Mouse (Mus musculus): ENCODE measurements around the gene Ccs.
"Not testable (repeated sequence)": the region's sequence is repeated elsewhere in the genome, so short reads cannot be mapped to it uniquely, and the experiment has no call there.

Gene Ccs

DNA sequence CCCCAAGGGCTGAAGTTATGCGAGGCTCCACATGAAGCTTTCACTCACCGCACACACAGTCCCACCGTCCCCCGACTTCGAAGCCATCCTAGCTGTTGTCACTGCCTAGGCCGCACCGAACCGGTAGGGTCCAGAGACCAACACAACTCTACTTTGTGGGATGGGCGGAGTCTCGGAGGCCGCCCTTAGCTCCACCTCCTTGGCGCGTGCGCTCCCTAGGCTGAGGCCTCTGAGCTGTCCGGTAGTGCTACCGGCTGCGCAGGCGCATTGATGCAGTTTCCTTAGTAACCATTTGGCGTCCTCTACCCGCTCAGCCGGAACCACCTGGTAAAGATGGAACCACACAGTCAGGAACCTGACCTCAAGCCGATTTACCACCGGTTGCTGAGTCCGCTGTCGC is at the start of gene Ccs, which contains the start of gene Ccdc87:
TSS of gene Ccs (minus strand) at position 184 of the 400 bp plus-strand sequence.
TSS of gene Ccdc87 (plus strand) at position 218 of the 400 bp plus-strand sequence.
- DNase-seq, result peak; percentile 99

DNA sequence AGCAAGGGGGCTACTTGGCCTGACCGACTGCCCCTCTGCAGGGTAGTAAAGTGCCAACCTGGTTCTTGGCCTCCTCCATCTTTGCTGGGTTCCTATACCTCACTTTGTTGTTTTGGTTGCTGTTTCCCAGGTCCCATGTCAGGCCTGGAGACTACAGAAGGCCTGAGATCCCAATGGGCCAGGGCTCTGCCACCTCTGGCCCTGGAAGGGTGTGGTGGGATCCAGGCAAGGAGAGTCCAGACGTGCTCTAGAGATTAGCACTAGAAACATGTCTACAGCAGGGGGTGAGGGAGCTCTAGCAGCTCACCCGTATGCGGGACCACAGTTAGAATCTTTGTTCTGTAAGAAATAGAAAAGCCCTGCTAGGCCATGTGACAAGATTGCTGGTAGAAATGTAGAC is 44.8 kb upstream of the Ccs start:
- no peak for DNase-seq

DNA sequence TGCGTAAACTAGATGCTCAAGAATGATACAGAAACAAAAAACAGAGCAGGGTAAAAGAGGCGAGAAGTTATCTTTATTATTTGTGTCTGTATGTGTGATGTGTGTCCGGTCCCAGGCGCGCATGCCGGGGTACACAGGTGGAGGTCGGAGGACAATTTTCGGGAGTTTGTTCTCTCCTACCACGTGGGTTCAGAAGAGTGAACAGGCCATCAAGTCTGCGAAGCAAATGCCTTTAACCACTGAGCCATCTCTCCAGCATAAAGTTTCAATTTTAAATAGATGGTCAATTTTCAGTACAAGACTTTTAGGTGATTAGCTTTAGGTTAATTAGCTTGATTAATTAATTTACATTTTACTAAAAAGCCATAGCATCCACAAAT is 40.2 kb upstream of the Ccs start:
- DNase-seq, result no peak

DNA sequence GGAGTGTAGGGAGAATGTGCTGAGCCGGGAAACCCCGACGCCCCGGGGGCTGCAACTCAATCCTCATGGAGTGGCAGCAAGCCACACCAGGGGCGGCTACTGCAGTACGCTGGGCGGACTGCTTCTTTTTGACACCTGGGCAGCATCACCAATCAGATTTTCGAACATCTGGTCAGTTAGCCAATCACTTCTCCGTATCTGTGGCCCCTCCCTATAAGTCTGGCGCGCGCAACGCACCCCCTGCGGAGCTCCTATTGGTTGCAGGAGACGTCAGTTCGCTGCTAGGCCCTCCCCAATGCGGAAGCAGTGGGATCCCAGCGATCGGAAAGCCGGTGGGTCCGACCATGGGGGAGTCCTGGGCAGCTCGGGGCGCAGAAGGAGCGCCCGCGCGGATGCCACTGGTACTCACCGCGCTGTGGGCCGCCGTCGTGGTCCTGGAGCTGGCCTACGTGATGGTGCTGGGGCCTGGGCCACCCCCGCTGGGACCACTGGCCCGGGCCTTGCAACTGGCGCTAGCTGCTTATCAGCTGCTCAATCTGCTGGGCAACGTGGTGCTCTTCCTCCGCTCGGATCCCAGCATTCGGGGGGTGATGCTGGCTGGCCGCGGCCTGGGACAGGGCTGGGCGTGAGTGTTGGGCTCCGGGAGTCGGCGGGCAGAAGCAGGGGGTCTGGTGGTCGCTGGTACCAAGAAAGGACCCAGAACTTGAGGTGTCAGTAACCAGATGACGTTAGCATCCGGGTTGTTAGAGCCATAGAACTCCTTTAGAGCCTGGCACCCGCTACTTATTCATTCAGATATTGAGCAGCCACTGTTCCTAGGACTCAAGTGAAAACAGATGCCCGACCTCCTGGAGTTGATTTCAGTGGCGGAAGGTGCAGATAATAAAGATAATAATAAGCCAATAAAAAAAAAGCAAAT is 39.5 kb upstream of the Ccs start, which contains the start of gene Zdhhc24:
TSS of gene Zdhhc24 (plus strand) at position 264 of the 919 bp plus-strand sequence.
- peak; percentile 96 for DNase-seq

DNA sequence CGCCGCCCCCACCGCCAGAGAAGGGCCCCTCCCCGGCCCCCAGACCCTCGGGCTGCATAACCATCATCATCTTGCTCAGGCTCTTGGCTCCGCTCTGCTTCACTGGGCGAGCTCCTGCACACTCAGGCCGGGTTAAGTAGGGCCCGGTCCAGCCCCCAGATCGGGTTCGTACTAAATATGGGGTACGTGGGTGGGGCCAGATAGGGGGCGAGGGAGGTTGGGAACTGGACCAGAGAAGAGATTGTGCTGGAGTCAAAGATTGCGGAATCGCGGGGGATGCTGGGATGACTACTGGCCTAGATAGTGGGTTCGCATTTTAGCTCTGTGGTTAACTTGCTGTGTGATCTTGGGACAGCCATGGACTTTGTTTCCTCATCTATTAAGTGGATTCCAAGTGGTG is 38.7 kb upstream of the Ccs start, which contains the start of gene Actn3:
TSS of gene Actn3 (minus strand) at position 125 of the 400 bp plus-strand sequence.
- DNase-seq, result no peak

DNA sequence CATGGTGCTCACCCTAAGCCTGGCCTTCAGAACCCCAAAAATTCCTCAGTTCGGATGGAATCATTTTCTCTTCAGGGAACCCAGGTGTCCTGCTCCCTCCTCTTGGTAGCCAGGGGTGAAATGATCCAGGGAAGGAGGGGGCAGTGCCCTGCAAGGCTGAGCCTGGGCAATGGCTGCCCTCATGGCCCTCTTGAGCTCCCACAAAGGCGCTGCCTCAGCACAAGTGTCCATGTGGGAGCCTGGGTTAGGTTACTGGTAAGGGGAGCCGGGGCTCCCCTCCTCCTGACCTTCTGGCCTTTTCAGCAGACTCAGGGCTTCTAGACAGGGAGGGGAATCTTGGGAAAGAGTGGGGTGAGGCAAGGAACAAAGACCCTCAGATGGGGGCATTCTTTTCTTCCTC is 37.6 kb upstream of the Ccs start:
- DNase-seq, result no peak

DNA sequence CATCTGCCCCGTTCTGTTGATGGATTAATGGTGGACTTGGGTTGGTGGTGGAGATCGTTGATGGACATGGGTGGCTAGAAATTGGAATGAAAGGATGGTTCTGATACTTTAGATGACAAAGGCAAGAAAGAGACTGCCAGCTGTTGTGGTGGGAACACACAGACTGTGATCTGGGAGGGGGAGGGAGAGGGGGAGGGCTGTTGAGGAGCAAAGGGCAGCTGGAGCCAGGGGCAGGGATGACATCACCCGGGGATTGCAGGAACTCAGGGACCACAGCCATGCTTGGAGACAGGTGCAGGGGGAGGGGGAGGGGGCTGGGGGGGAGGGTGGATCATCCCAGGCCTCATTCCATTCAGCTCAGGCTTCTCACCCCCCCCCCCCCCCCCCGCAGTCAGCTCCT is 37.1 kb upstream of the Ccs start:
- DNase-seq, result no peak

DNA sequence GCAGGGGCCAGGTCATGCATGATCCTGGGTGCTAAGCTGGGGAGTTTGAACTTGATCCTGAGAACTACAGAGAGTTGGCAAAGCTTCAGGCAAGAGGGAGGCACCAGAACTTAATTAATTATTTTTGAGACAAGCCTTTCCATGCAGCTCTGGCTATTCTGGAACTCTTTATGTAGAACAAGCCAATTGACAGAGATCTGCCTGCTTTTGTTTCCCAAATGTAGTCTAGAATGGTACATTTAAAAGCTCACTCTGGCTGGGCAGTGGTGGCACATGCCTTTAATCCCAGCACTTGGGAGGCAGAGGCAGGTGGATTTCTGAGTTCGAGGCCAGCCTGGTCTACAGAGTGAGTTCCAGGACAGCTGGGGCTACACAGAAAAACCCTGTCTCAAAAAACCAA is 35.5 kb upstream of the Ccs start:
- DNase-seq, result not testable (repeated sequence)

DNA sequence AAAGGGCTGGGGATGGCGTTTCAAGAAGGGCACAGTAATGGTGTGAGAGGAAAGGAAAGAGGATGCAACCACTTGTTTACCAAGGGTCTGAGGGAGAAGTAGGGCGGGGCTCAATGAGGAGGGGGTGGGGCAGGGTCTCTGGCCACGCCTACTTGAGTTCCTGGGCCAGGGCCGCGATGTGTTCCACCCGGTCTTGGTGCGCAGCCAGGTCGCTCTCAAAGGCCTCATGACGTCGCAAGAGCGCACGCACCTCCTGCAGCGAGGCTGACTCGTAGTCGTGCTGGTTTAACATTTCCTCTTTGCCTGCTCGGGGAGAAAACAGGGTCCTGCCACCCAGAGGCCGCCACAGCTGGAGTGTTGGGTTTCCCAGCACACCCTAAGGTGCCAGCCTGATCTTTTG is 26.0 kb upstream of the Ccs start:
- DNase-seq, result no peak

DNA sequence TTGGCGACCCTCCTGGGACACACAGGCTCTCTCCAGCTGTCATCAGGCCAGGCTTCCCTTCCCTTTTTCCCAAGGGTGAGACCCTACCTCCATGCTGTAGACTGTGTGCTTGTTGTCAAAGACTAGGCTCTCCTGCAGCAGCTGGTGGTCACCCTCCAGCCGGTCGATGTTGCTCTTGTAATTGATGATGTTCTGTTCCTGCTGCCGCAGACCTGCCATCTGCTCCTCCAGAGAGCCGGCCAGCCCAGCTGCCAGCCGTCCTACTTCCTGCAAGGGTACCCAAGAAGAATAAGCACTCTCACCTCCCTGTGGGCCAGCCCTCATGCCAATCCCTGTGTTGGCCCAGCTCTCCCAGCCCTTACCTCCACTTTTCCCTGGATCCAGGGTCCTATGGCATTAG is 23.9 kb upstream of the Ccs start:
- DNase-seq, result no peak

DNA sequence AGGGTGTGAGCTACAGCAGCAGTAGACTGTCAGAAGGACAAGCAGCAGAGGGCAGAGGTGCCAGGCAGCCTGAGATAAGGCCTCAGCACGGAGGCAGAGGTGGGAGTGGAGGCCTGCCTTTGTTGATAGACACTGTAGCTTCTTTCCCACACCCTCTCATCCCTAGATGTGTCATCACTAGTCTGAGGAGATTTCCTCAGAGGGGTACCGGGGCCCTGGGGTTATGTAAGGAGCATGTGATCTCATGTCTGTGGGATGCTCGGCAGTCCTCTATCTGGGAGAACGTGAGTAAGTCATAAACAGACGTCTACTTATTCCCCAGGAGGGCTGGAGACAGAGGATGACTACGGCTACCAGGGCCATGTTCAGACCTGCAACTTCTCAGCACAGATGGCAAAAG is 19.9 kb upstream of the Ccs start:
- DNase-seq, result no peak

DNA sequence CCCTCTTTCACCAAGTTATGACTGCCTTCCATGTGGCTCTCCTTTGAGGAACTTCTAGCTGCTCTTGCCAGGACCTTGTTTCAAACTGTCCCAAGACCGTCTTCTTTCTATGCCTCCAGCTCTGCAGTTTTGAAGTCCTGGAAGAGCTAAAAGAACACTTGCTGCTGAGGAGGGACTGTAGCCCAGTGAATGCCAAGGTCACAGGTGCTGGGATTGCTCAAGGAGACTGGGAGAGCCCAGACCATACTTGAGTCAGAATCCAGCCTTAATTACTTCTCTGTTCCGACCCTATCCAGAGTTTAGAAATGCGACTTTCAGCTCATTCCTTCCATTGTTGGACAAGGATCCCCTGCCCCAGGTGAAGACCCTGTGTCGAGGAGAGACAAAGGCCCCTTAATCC is 16.8 kb upstream of the Ccs start:
- no peak for DNase-seq

DNA sequence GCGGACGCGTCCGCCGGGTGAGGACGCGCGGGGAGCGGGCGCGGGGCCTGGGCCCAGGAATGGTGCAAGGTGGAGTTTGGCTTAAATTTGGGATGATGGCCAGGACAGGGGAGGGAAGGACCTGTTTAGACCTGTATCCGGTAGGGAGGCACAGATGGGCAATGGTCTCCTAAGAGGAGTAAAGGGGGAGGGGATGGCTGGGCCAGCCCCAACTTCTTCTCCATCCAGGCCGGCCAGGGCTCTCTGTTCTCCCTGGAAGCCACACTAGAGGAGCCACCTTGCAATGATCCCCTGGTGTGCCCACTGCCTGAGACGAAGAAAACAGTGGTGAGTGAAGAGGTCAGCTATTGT is 16.3 kb upstream of the Ccs start:
- DNase-seq, result no peak

DNA sequence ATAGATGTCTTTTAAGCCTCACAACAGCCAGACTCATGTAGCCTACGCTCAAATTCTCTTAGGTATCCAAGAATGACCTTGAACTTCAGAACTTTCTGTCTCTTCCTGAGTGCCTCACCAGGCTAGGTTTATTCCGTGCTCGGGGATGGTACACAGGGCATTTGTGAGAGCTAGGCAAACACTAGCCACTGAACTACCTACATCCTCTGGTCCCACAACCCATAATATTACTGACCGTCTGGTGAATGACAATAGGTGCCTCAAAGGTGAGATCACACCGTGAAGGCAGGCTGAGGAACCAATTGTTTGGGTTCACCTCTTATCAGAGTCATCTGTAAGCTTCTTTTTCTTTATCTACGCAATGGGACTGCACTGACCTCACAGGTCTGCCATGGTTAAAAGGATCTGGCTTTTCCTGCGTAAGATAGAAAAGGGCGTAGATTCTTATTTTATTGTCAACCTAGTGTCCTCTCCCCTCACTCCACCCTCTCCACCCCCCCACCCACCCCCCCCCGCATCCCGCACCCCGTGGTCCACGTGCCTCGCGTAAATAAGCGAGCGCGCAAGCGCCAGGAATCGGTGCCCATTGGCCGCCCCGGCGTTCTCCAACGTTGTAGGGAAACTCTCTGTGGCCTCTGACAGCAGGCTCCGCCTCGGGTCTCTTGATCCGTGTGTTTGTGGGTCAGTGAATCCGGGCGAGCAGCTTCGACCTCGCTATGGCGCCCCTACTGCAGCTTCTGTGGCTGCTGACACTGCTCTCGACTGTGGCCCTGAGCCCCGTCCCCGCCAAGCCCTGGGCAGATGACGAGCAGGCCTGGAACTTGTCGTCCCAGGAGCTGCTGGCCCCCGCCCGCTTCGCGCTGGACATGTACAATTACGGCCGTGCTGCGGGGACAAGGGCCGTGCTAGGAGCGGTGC is 15.7 kb upstream of the Ccs start, which contains the start of gene Ctsf:
TSS of gene Ctsf (plus strand) at position 579 of the 918 bp plus-strand sequence.
- DNase-seq, result peak; percentile 95

DNA sequence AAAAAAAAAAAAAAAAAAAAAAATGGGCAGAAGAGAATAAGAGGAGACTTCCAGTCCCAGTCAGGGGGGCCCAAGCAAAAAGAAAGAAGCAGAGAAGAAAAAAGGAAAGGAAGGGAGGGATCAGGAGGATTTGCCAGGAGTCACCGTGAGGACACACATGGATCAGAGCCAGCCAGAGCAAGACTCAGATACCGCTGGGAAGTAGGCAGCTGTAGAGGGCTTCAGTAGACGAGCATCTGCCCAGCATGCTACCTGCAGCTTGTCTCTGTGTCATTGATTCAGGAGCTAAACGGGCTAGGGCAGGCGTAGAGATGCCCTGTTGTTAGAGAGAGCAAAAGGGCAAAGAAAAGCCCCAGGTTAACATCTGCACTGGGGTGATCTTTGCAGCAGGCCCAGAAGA is 11.1 kb upstream of the Ccs start:
- no peak for DNase-seq

DNA sequence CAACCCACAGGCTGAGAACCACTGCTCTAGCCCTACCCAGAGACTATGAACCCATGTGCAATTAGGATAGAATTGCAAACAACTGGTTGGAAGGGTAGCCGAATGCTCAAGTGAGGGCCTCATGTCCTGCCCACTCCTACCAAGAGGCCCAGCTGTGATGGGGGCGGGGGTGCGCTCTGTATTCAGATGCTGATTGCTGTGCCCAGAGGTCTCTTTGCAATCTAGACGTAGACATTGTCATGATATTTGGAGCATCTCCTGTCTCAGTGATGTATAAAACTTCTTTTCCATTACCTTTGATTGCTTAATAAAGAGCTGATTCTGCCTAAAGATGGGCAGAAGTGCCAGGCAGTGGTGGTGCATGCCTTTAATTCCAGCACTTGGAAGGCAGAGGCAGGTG is 10.7 kb upstream of the Ccs start:
- no peak for DNase-seq

DNA sequence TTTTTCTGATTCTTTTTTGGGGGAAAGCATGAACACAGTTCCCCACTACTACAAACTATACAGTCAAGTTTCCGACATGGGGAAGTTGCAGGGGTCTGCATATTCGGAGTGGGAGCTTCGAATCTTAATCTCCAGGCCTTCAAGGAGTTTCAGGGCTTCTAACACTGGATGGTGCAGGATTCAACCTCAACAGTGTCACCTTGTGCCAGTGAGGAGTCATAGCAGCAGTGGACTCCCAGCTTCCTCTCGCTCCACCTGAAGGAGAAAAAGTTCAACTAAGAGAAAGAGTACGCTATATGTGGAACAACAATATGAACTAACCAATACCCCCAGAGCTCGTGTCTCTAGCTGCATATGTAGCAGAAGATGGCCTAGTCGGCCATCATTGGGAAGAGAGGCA is 8.4 kb upstream of the Ccs start:
- DNase-seq, result peak; percentile 61

DNA sequence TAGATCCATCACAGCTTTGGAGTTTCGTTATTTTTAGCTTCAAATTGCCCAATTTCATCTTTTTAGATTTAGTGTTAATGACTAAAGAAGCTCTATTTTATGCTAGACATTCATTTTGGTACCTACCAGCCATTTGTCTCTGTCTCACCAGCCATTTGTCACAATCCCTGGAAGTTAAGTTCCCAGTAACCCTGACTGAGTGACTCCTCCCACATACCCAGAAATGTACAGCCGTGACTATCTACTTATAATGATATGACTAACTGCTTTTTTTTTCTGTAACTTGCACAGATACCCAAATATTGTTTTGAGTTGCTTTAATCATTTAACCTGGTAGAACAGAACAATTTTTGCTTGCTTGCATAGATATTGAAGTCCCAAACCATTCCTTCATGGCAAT is 6.7 kb upstream of the Ccs start:
- no peak for DNase-seq

DNA sequence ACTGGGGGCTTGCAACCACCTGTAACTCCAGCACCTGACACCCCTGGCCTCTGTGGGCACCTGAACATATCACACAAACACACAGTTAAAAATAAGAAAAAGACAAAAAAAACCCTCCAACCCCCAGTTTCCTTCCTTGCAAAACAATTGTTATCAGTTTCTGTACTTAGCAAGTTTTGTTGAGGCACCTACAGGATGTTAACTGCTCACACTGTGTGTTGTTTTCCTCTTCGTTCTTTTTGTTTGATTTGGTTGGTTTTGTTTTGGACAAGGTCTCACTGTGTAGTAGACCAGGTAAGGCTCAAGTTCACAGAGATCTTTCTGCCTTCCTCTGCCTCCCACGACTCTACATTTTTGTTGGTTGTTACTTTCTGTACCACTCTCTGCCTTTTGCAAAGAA is 3.5 kb upstream of the Ccs start:
- DNase-seq, result no peak

DNA sequence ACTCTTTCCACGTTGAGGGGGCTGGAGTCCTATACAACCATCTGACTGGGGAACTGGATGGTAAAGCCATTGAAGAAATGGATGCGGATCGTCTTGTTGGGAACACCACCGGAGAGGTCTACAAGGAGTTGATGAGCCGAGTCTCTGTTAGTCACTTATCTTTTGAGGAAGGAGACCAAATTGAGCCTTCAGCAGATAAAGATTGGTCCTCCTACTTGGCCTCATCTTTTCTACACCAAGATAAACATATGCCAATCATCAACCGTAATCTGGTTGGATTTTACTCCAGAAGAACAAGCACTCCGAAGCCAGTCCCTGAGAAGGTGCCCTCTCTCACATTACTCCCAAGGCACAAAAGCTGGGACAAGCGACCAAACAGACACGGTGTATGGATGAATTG is 1.7 kb upstream of the Ccs start:
- DNase-seq, result no peak

DNA sequence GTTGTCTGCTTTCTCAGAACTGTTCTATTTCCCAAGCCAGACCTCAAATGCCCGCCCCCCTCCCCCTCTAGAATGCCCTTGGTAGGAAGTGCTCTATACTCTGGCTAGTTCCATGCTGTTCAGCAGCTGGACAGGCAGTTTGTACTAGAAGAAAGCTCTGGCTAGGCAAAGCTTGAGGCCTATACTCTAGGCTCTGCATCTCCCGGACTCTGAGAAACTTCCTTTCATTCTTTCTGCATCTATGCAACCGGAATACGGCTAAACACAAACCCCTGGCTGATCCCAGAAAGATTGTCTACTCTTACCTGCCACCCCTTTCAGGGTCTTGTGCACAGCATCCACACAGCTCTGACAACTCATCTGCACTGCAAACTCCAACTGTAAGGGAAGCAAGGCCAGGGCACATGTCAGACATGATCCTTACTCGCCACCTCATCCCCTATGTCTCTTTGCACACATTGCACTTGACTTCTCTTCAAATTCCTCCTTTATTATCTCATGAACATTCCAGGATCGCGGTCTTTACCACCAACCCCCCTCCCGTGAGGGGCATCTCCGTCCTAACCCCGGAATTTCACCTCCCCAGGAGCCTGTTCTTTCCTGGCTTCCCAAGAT is 499 bp downstream of the Ccs start:
- no peak for DNase-seq

DNA sequence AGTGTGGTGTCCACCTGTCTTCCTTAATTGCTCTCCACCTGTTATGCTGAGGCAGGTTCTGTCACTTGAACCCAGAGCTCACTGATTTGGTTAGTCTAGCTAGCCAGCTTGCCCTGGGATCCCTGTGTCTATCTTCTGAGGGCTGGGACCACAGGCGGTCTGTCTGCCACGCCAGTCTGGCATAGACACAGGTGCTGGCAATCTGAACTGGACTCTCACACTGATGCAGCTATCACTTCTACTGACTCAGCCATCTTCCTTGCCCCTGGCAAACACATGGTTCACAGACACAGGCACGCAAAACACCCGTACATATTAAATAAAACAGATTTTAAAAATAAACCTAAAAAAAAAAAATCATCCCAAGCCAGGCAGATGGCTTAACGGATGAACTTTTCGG is 2.1 kb downstream of the Ccs start:
- no peak for DNase-seq

DNA sequence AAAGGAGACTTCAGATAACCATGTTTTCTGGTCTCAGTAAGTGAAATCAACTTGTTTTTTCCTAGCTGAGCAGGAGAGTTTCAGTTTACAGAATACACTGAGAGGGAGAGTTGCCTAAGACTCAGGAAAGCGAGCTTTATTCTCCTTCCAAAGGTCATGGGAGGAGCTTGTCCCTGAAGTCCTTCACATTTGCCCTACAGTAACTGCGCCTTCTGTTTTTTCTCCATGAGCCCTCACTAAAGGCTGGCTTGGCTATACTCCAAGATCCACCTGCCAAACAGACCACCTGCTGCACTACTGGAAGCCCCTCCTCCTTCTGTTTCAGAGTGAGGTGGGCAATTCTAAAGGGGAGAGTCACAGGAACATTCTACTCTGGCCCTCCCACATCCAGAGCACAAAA is 3.0 kb downstream of the Ccs start:
- peak; percentile 60 for DNase-seq
